ENCODE assay signal across 10 mouse cellular contexts in genomic region chr8:46888575-46888974, GRCm38 (mm10).
A peak's percentile ranks its signal among the peaks of the same experiment; 100 is the strongest.
DNase-seq lines count a peak whose midpoint lies in the region; ATAC-seq and TF ChIP-seq lines count a peak whose summit lies in the region.
"Had no signal": no experiment of that assay in that cellular context is flagged by ENCODE, and none has a peak within 500 bp of the region (broad histone marks: within the 10 kb centered on the region; RNA-seq: fewer than 3 reads in every experiment).

No protein-coding gene starts in this region.

- 0 out of 2 replicates have a peak, but pooled peaks cover 3% of the 10 kb centered on the region for H3K27me3 ChIP-seq in hindbrain, embryonic 10.5 days (ENCODE audit: insufficient read depth, poor library complexity, severe bottlenecking)
- no peaks in the 10 kb centered on the region for H3K27me3 ChIP-seq in hindbrain, embryonic 13.5 days
- H3K27me3 ChIP-seq in spleen, adult 2 months (ENCODE audit: control insufficient read depth, insufficient read depth, low read length): no peaks in the 10 kb centered on the region
- no peaks in the 10 kb centered on the region for H3K27me3 ChIP-seq in intestine, postnatal 0 days (replicated peaks; ENCODE audit: control insufficient read depth, insufficient read depth, low read length)
- H3K27me3 ChIP-seq in stomach, embryonic 16.5 days (ENCODE audit: control insufficient read depth, insufficient read depth, low read length): no peaks in the 10 kb centered on the region
- H3K27me3 ChIP-seq: embryonic facial prominence, embryonic 13.5 days had no signal

- no peaks in the 10 kb centered on the region for H3K9me3 ChIP-seq in hindbrain, embryonic 10.5 days
- no peaks in the 10 kb centered on the region for H3K9me3 ChIP-seq in hindbrain, embryonic 13.5 days
- H3K9me3 ChIP-seq in intestine, postnatal 0 days (ENCODE audit: control insufficient read depth): 0 out of 2 replicates have a peak, but pooled peaks cover 3% of the 10 kb centered on the region
- H3K9me3 ChIP-seq in stomach, embryonic 16.5 days (replicated peaks; ENCODE audit: control insufficient read depth, low read length): no peaks in the 10 kb centered on the region
- H3K9me3 ChIP-seq: embryonic facial prominence, embryonic 13.5 days had no signal

- no peak for DNase-seq in hindbrain, embryonic 10.5 days (ENCODE audit: low spot score)
- DNase-seq in spleen, adult 2 months (ENCODE audit: low read depth in 1 of 2, low spot score in 2 of 2): no peak
- no peak for DNase-seq in spleen, adult 18-20 months
- no peak for DNase-seq in kidney, adult 9 months
- DNase-seq in right cerebral cortex, postnatal 36 days (ENCODE audit: low spot score in 2 of 2): no peak
- DNase-seq: thymus, postnatal 25 days had no signal

- H3K4me2 ChIP-seq in hindbrain, embryonic 13.5 days: no peak overlapping the region
- no peak overlapping the region for H3K4me2 ChIP-seq in intestine, postnatal 0 days (replicated peaks; ENCODE audit: low read depth)
- H3K4me2 ChIP-seq in stomach, embryonic 16.5 days (ENCODE audit: low read depth, low read length): peak overlapping the region; percentile 7; the same call in 1 of the 2 replicates
- H3K4me2 ChIP-seq: embryonic facial prominence, embryonic 13.5 days had no signal

- H3K9ac ChIP-seq in hindbrain, embryonic 13.5 days: no peak overlapping the region
- no peak overlapping the region for H3K9ac ChIP-seq in intestine, postnatal 0 days (ENCODE audit: low read depth, low read length)
- no peak overlapping the region for H3K9ac ChIP-seq in stomach, embryonic 16.5 days (ENCODE audit: low read length)
- H3K9ac ChIP-seq: embryonic facial prominence, embryonic 13.5 days had no signal

- no peak for TF ChIP-seq CTCF in spleen, adult 2 months (IDR thresholded peaks at IDR 0.05; ENCODE audit: extremely low read depth, insufficient read depth, insufficient read length, insufficient replicate concordance)
- TF ChIP-seq CTCF in intestine, postnatal 0 days (IDR thresholded peaks at IDR 0.05; ENCODE audit: low read depth): no peak

- no peaks in the 10 kb centered on the region for H3K36me3 ChIP-seq in hindbrain, embryonic 10.5 days
- no peaks in the 10 kb centered on the region for H3K36me3 ChIP-seq in hindbrain, embryonic 13.5 days
- no peaks in the 10 kb centered on the region for H3K36me3 ChIP-seq in spleen, adult 2 months (ENCODE audit: control insufficient read depth, insufficient read depth, low read length)
- no peaks in the 10 kb centered on the region for H3K36me3 ChIP-seq in intestine, postnatal 0 days (ENCODE audit: control insufficient read depth, insufficient read depth)
- no peaks in the 10 kb centered on the region for H3K36me3 ChIP-seq in stomach, embryonic 16.5 days (ENCODE audit: control insufficient read depth, insufficient read depth, low read length)
- H3K36me3 ChIP-seq: embryonic facial prominence, embryonic 13.5 days had no signal

- TF ChIP-seq POLR2A in spleen, adult 2 months (IDR thresholded peaks at IDR 0.05; ENCODE audit: low read depth, low read length): no peak

- H3K4me3 ChIP-seq in hindbrain, embryonic 10.5 days: no peak overlapping the region
- no peak overlapping the region for H3K4me3 ChIP-seq in hindbrain, embryonic 13.5 days
- H3K4me3 ChIP-seq in spleen, adult 2 months (ENCODE audit: extremely low read depth, insufficient read depth, insufficient read length): no peak overlapping the region
- no peak overlapping the region for H3K4me3 ChIP-seq in intestine, postnatal 0 days (ENCODE audit: low read depth, low read length)
- no peak overlapping the region for H3K4me3 ChIP-seq in stomach, embryonic 16.5 days (replicated peaks; ENCODE audit: low read length)
- H3K4me3 ChIP-seq: embryonic facial prominence, embryonic 13.5 days had no signal

- 0 out of 2 replicates have a peak overlapping the region, but pooled peaks have one; percentile 8 for H3K27ac ChIP-seq in hindbrain, embryonic 10.5 days
- H3K27ac ChIP-seq in hindbrain, embryonic 13.5 days: no peak overlapping the region
- H3K27ac ChIP-seq in spleen, adult 2 months (ENCODE audit: insufficient read depth, low read length): peak overlapping the region; percentile 33; the same call in 1 of the 2 replicates
- 0 out of 2 replicates have a peak overlapping the region, but pooled peaks have one; percentile 17 for H3K27ac ChIP-seq in intestine, postnatal 0 days (ENCODE audit: low read depth, low read length)
- H3K27ac ChIP-seq in stomach, embryonic 16.5 days (ENCODE audit: low read length): peak overlapping the region; percentile 74
- H3K27ac ChIP-seq: embryonic facial prominence, embryonic 13.5 days had no signal

- peaks cover 12% of the 10 kb centered on the region; the same call in 1 of the 2 replicates for H3K4me1 ChIP-seq in hindbrain, embryonic 10.5 days (replicated peaks)
- peaks cover 13% of the 10 kb centered on the region for H3K4me1 ChIP-seq in hindbrain, embryonic 13.5 days (replicated peaks)
- H3K4me1 ChIP-seq in spleen, adult 2 months (ENCODE audit: control insufficient read depth, insufficient read depth, insufficient read length): peaks cover 24% of the 10 kb centered on the region
- no peaks in the 10 kb centered on the region; the same call in 1 of the 2 replicates for H3K4me1 ChIP-seq in intestine, postnatal 0 days (replicated peaks; ENCODE audit: control insufficient read depth, insufficient read depth, low read length)
- H3K4me1 ChIP-seq in stomach, embryonic 16.5 days (ENCODE audit: control insufficient read depth, insufficient read depth, low read length): peaks cover 30% of the 10 kb centered on the region

- WGBS in hindbrain, embryonic 10.5 days: 71% methylated on average over 4 of the region's 4 CpGs
- WGBS in hindbrain, embryonic 13.5 days: 68% methylated on average over 4 of the region's 4 CpGs
- 70% methylated on average over 4 of the region's 4 CpGs for WGBS in spleen, adult 2 months
- WGBS in intestine, postnatal 0 days: 54% methylated on average over 4 of the region's 4 CpGs
- WGBS in stomach, embryonic 16.5 days: 20% methylated on average over 4 of the region's 4 CpGs

- ATAC-seq in hindbrain, embryonic 13.5 days (ENCODE audit: low FRiP score): no peak
- ATAC-seq in intestine, postnatal 0 days: no peak
- peak; percentile 57; the same call in 1 of the 2 replicates for ATAC-seq in stomach, embryonic 16.5 days (ENCODE audit: insufficient read depth, low FRiP score)
